ENCODE assay signal across 18 mouse cellular contexts in the genomic region with DNA sequence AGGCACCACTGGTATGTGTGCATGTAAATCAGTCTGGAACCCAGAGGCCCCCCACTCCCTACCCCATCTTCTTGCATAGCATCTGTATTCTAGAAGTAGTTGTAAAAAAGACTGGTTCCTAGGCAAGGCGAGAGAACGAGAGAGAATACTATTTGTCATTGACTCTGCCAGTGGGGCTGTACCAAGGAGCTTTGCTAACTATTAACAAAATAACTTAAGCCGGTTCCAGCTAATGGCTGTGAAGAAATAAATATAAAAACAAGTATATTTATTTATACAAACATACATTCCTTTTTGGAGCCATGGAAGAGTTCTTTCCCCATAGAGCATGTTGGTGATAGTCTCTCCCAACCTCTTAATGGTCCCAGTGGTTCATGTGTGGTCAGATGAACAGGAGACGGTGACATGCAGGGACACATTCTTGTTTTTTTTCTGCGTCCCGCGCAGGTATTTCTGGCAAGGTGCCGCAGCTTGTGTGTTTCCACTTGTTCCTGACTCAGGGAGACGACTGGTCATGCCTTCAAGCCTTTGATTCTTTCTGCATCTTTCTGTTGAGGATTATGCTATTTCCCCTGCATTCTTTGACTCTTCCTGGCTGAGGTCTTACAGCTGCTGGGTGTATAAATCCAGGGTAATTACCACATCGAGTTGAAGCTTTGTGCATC.
DNase-seq lines count a peak whose midpoint lies in the region; TF ChIP-seq lines count a peak whose summit lies in the region.
"Had no signal": no experiment of that assay in that cellular context is flagged by ENCODE, and none has a peak within 500 bp of the region (broad histone marks: within the 10 kb centered on the region; RNA-seq: fewer than 3 reads in every experiment).

No protein-coding gene starts in this region.

- H3K36me3 ChIP-seq in kidney, adult 2 months (ENCODE audit: control insufficient read depth, insufficient read depth, low read length) = no peaks in the 10 kb centered on the region
- H3K36me3 ChIP-seq: embryonic facial prominence, embryonic 12.5 days had no signal

- 38% methylated on average over 10 of the region's 10 CpGs for WGBS in kidney, adult 2 months

- no peak overlapping the region for H3K4me3 ChIP-seq in kidney, adult 2 months (ENCODE audit: insufficient read depth, low read depth, low read length)
- H3K4me3 ChIP-seq: embryonic facial prominence, embryonic 12.5 days; forebrain, embryonic 13.5 days; heart, embryonic 13.5 days had no signal

- no peaks in the 10 kb centered on the region for H3K27me3 ChIP-seq in kidney, adult 2 months (replicated peaks; ENCODE audit: control insufficient read depth, insufficient read depth, low read length)
- H3K27me3 ChIP-seq: embryonic facial prominence, embryonic 12.5 days; forebrain, embryonic 13.5 days; heart, embryonic 13.5 days had no signal

- TF ChIP-seq CTCF in kidney, adult 2 months (conservative IDR thresholded peaks at IDR 0.05; ENCODE audit: insufficient read depth, insufficient read length, low read depth, low read length) = no peak

- no peak for TF ChIP-seq POLR2A in kidney, adult 2 months (IDR thresholded peaks at IDR 0.05; ENCODE audit: low read depth, low read length)

- peak overlapping the region; percentile 90 for H3K27ac ChIP-seq in kidney, adult 2 months (ENCODE audit: insufficient read depth, low read depth, low read length)
- H3K27ac ChIP-seq: embryonic facial prominence, embryonic 12.5 days; forebrain, embryonic 13.5 days; heart, embryonic 13.5 days had no signal

- H3K4me1 ChIP-seq in kidney, adult 2 months (ENCODE audit: control insufficient read depth, insufficient read depth, low read length) = peaks cover 44% of the 10 kb centered on the region
- H3K4me1 ChIP-seq: embryonic facial prominence, embryonic 12.5 days had no signal

- peak; percentile 81 for DNase-seq in kidney, adult 2 months
- no peak for DNase-seq in kidney, postnatal 4 days
- peak; percentile 50 for DNase-seq in fat pad, adult 2 months (ENCODE audit: extremely low read depth, low read depth, low spot score)
- peak; percentile 65 for DNase-seq in gonadal fat pad, adult 2 months (ENCODE audit: low read depth)
- DNase-seq in kidney, postnatal 25 days = peak; percentile 67 to 68
- DNase-seq in layer of hippocampus, adult 9-10 months (ENCODE audit: low spot score) = no peak
- DNase-seq in heart, adult 18-20 months = no peak
- DNase-seq: adrenal gland, adult 8-10 months; adrenal gland, postnatal 36 days; cerebellum, adult 8-10 months; cerebellum, postnatal 14 days; embryo, embryonic 11 days; forebrain, postnatal 0 days; gastrocnemius, postnatal 14 days; heart, postnatal 36 days had no signal

Comparison
In these comparisons a context has a peak if more than half of its experiments do, and no peak if none do; other contexts are left out.
1. DNase-seq: peak in kidney, adult 2 months (single experiment), fat pad, adult 2 months (single experiment), gonadal fat pad, adult 2 months (single experiment) and kidney, postnatal 25 days (2 of 2); none in kidney, postnatal 4 days (0 of 2), layer of hippocampus, adult 9-10 months (single experiment) and heart, adult 18-20 months (0 of 2).